Comparison of ENCODE assay signal across 8 mouse cellular contexts in the genomic region with DNA sequence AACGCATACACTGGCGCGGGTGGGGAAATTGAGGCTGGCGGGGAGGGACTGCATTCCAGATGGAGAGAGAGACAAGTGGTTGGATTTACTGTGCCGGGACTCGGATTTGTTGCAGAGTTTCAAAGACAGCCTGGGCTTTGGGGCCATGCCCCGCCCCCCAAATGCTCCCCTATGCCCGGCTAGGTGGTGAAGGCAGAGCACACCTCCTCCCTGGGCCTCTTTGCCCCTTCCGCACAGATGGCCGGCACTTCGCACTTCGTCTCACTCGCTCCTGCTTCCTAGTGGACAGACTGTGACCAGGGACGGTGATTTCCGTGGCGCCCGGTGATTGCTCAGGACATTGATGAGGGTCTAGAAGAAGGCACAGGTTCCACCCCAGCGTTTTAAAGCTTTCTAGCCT. TPM values are rescaled to one million over a fixed set of nuclear protein-coding genes. Genes with fewer than 3 reads are reported as not detected.
DNase-seq lines count a peak whose midpoint lies in the region; ATAC-seq and TF ChIP-seq lines count a peak whose summit lies in the region.

No protein-coding gene starts in this region.

- peaks cover 45% of the 10 kb centered on the region for H3K4me1 ChIP-seq in kidney, embryonic 14.5 days (ENCODE audit: control insufficient read depth, insufficient read depth, low read length)
- no peaks in the 10 kb centered on the region for H3K4me1 ChIP-seq in bone marrow macrophage, adult 2 months (ENCODE audit: control insufficient read depth, insufficient read depth, low read length)
- H3K4me1 ChIP-seq in hindbrain, embryonic 10.5 days (replicated peaks) = peaks cover 57% of the 10 kb centered on the region
- H3K4me1 ChIP-seq in liver, embryonic 16.5 days (ENCODE audit: control insufficient read depth, low read depth, low read length) = peaks cover 9% of the 10 kb centered on the region
- peaks cover 29% of the 10 kb centered on the region for H3K4me1 ChIP-seq in neural tube, embryonic 14.5 days (ENCODE audit: control insufficient read depth, insufficient read depth, low read length)

- peaks cover 9% of the 10 kb centered on the region for H3K27me3 ChIP-seq in kidney, embryonic 14.5 days (ENCODE audit: control insufficient read depth, insufficient read depth, low read length)
- peaks cover 79% of the 10 kb centered on the region for H3K27me3 ChIP-seq in hindbrain, embryonic 10.5 days (ENCODE audit: insufficient read depth, poor library complexity, severe bottlenecking)
- peaks cover 47% of the 10 kb centered on the region for H3K27me3 ChIP-seq in liver, embryonic 16.5 days (ENCODE audit: control insufficient read depth, insufficient read depth, low read depth, low read length)
- H3K27me3 ChIP-seq in neural tube, embryonic 14.5 days (ENCODE audit: control insufficient read depth, insufficient read depth, low read length) = peaks cover 9% of the 10 kb centered on the region

- H3K4me2 ChIP-seq in kidney, embryonic 14.5 days (replicated peaks; ENCODE audit: low read depth, low read length) = peak overlapping the region; percentile 95
- H3K4me2 ChIP-seq in liver, embryonic 16.5 days (ENCODE audit: low read depth, low read length) = peak overlapping the region; percentile 72
- H3K4me2 ChIP-seq in neural tube, embryonic 14.5 days (ENCODE audit: low read depth, low read length) = peak overlapping the region; percentile 78

- peak overlapping the region; percentile 59 for H3K9ac ChIP-seq in kidney, embryonic 14.5 days (ENCODE audit: low read depth, low read length)
- peak overlapping the region; percentile 35 for H3K9ac ChIP-seq in liver, embryonic 16.5 days (ENCODE audit: low read depth, low read length)
- H3K9ac ChIP-seq in neural tube, embryonic 14.5 days (replicated peaks; ENCODE audit: low read depth, low read length) = peak overlapping the region; percentile 52

- no peak for TF ChIP-seq POLR2A in bone marrow macrophage, adult 2 months (IDR thresholded peaks at IDR 0.05; ENCODE audit: borderline replicate concordance, low read depth, low read length)

- peak; percentile 26 for ATAC-seq in kidney, embryonic 14.5 days (ENCODE audit: low FRiP score, low TSS enrichment)
- no peak for ATAC-seq in liver, embryonic 16.5 days (ENCODE audit: low read depth)
- ATAC-seq in neural tube, embryonic 14.5 days (ENCODE audit: low read depth) = peak; percentile 26; the same call in 1 of the 2 replicates
- ATAC-seq in cerebellum, adult (ENCODE audit: insufficient number of reproducible peaks, low FRiP score, low TSS enrichment) = no peak

- under 1% methylated on average over 18 of the region's 18 CpGs for WGBS in kidney, embryonic 14.5 days
- WGBS in hindbrain, embryonic 10.5 days = under 1% methylated on average over 18 of the region's 18 CpGs
- 2% methylated on average over 18 of the region's 18 CpGs for WGBS in liver, embryonic 16.5 days (ENCODE audit: insufficient replicate concordance)
- WGBS in neural tube, embryonic 14.5 days = under 1% methylated on average over 18 of the region's 18 CpGs

- no peak for TF ChIP-seq CTCF in bone marrow macrophage, adult 2 months (IDR thresholded peaks at IDR 0.05; ENCODE audit: low read depth, low read length)

- peak overlapping the region; percentile 53 for H3K27ac ChIP-seq in kidney, embryonic 14.5 days (ENCODE audit: low read depth, low read length)
- H3K27ac ChIP-seq in bone marrow macrophage, adult 2 months (ENCODE audit: insufficient read depth, low read depth, low read length) = no peak overlapping the region
- peak overlapping the region; percentile 82 for H3K27ac ChIP-seq in hindbrain, embryonic 10.5 days
- H3K27ac ChIP-seq in liver, embryonic 16.5 days (ENCODE audit: low read length) = no peak overlapping the region
- peak overlapping the region; percentile 28; the same call in 1 of the 2 replicates for H3K27ac ChIP-seq in neural tube, embryonic 14.5 days (ENCODE audit: low read depth, low read length)

- H3K9me3 ChIP-seq in kidney, embryonic 14.5 days (ENCODE audit: control insufficient read depth, low read length) = no peaks in the 10 kb centered on the region
- no peaks in the 10 kb centered on the region for H3K9me3 ChIP-seq in hindbrain, embryonic 10.5 days
- H3K9me3 ChIP-seq in liver, embryonic 16.5 days (replicated peaks; ENCODE audit: control insufficient read depth, low read length) = no peaks in the 10 kb centered on the region
- no peaks in the 10 kb centered on the region for H3K9me3 ChIP-seq in neural tube, embryonic 14.5 days (ENCODE audit: control insufficient read depth, low read length)

- H3K36me3 ChIP-seq in kidney, embryonic 14.5 days (ENCODE audit: control insufficient read depth, insufficient read depth, low read length) = no peaks in the 10 kb centered on the region
- H3K36me3 ChIP-seq in hindbrain, embryonic 10.5 days = no peaks in the 10 kb centered on the region
- H3K36me3 ChIP-seq in liver, embryonic 16.5 days (ENCODE audit: control insufficient read depth, insufficient read depth) = no peaks in the 10 kb centered on the region
- H3K36me3 ChIP-seq in neural tube, embryonic 14.5 days (ENCODE audit: control insufficient read depth, insufficient read depth, low read length) = no peaks in the 10 kb centered on the region

- DNase-seq in kidney, adult 9 months = no peak
- peak; percentile 42 for DNase-seq in hindbrain, embryonic 10.5 days (ENCODE audit: low spot score)
- DNase-seq in urinary bladder, adult 2 months (ENCODE audit: low spot score) = no peak

- peak overlapping the region; percentile 52 for H3K4me3 ChIP-seq in kidney, embryonic 14.5 days (ENCODE audit: low read length)
- peak overlapping the region; percentile 39 for H3K4me3 ChIP-seq in bone marrow macrophage, adult 2 months (ENCODE audit: insufficient read depth, low read length)
- H3K4me3 ChIP-seq in hindbrain, embryonic 10.5 days = peak overlapping the region; percentile 59
- peak overlapping the region; percentile 50 for H3K4me3 ChIP-seq in liver, embryonic 16.5 days (ENCODE audit: low read depth, low read length)
- H3K4me3 ChIP-seq in neural tube, embryonic 14.5 days (ENCODE audit: low read depth, low read length) = peak overlapping the region; percentile 30

RNA-seq across cellular contexts. Expression of a gene that starts 0.4 kb away (rescaled TPM):
- polyA plus RNA-seq in kidney, embryonic 14.5 days (2014; fragmentation: Nextera tagmentation; extraction: Ambion mirVana) = 11.9 and 15.7 TPM in 2 replicates
- 2.6 and 3.7 TPM in 2 replicates for polyA plus RNA-seq in bone marrow macrophage, adult 2 months (2012; ENCODE audit: insufficient read depth, insufficient read length, missing spikeins)
- 6.2 and 6.7 TPM in 2 replicates for polyA plus RNA-seq in hindbrain, embryonic 10.5 days (2016; fragmentation: Nextera tagmentation; extraction: Ambion mirVana)
- polyA plus RNA-seq in liver, embryonic 16.5 days (2015; fragmentation: Nextera tagmentation; extraction: Ambion mirVana) = 1.6 and 2.1 TPM in 2 replicates
- 6.7 and 9.5 TPM in 2 replicates for polyA plus RNA-seq in neural tube, embryonic 14.5 days (2014; fragmentation: Nextera tagmentation; extraction: Ambion mirVana)
- 17.8 and 19.2 TPM in 2 replicates for polyA plus RNA-seq in urinary bladder, adult 2 months (2012; rRNA removed)

RNA-seq across cellular contexts. Expression of a gene that starts 10.1 kb away (rescaled TPM):
- 34.4 and 36.1 TPM in 2 replicates for polyA plus RNA-seq in kidney, embryonic 14.5 days (2014; fragmentation: Nextera tagmentation; extraction: Ambion mirVana)
- polyA plus RNA-seq in bone marrow macrophage, adult 2 months (2012; ENCODE audit: insufficient read depth, insufficient read length, missing spikeins) = 261 and 265 TPM in 2 replicates
- polyA plus RNA-seq in hindbrain, embryonic 10.5 days (2016; fragmentation: Nextera tagmentation; extraction: Ambion mirVana) = 28.8 and 31.3 TPM in 2 replicates
- polyA plus RNA-seq in liver, embryonic 16.5 days (2015; fragmentation: Nextera tagmentation; extraction: Ambion mirVana) = 98.9 and 103 TPM in 2 replicates
- polyA plus RNA-seq in neural tube, embryonic 14.5 days (2014; fragmentation: Nextera tagmentation; extraction: Ambion mirVana) = 94.5 and 104 TPM in 2 replicates
- polyA plus RNA-seq in urinary bladder, adult 2 months (2012; rRNA removed) = 72.4 and 91.1 TPM in 2 replicates

RNA-seq across cellular contexts. Expression of a gene that starts 37.1 kb away (rescaled TPM):
- polyA plus RNA-seq in kidney, embryonic 14.5 days (2014; fragmentation: Nextera tagmentation; extraction: Ambion mirVana) = 0.20 and 0.34 TPM in 2 replicates
- polyA plus RNA-seq in bone marrow macrophage, adult 2 months (2012; ENCODE audit: insufficient read depth, insufficient read length, missing spikeins) = not detected in 2 replicates
- 0.07 and 0.08 TPM in 2 replicates for polyA plus RNA-seq in hindbrain, embryonic 10.5 days (2016; fragmentation: Nextera tagmentation; extraction: Ambion mirVana)
- polyA plus RNA-seq in liver, embryonic 16.5 days (2015; fragmentation: Nextera tagmentation; extraction: Ambion mirVana) = 0.06 and 0.21 TPM in 2 replicates
- polyA plus RNA-seq in neural tube, embryonic 14.5 days (2014; fragmentation: Nextera tagmentation; extraction: Ambion mirVana) = 0.41 TPM in 1 of 2 replicates, not detected in the other
- 1.7 and 2.1 TPM in 2 replicates for polyA plus RNA-seq in urinary bladder, adult 2 months (2012; rRNA removed)

Comparison
In these comparisons a context has a peak if more than half of its experiments do, and no peak if none do; other contexts are left out.
1. ATAC-seq: peak in kidney, embryonic 14.5 days (single experiment) and neural tube, embryonic 14.5 days (single experiment); none in liver, embryonic 16.5 days (single experiment) and cerebellum, adult (single experiment).
2. H3K27ac ChIP-seq: peak in kidney, embryonic 14.5 days (single experiment), hindbrain, embryonic 10.5 days (single experiment) and neural tube, embryonic 14.5 days (single experiment); none in bone marrow macrophage, adult 2 months (single experiment) and liver, embryonic 16.5 days (single experiment).
3. Peak in every context shown above with its lines, with median percentiles within 50 percentile points of each other: H3K4me2 ChIP-seq, H3K4me3 ChIP-seq and H3K9ac ChIP-seq.